15 mouse cellular contexts compared by ENCODE assay signal in genomic region chr13:109590048-109590447, GRCm38 (mm10).
"Had no signal": no experiment of that assay in that cellular context is flagged by ENCODE, and none has a peak within 500 bp of the region (broad histone marks: within the 10 kb centered on the region; RNA-seq: fewer than 3 reads in every experiment).

No protein-coding gene starts in this region.

- H3K4me2 ChIP-seq: neural tube, embryonic 15.5 days; stomach, embryonic 15.5 days had no signal

- H3K4me1 ChIP-seq: neural tube, embryonic 15.5 days; stomach, embryonic 15.5 days had no signal

- H3K9me3 ChIP-seq: neural tube, embryonic 15.5 days; stomach, embryonic 15.5 days had no signal

- H3K4me3 ChIP-seq: neural tube, embryonic 15.5 days; stomach, embryonic 15.5 days had no signal

- DNase-seq: retina, postnatal 1 day; right cerebral cortex, adult 18-20 months; right cerebral cortex, postnatal 14 days; right cerebral cortex, postnatal 25 days; right cerebral cortex, postnatal 4 days; spleen, adult 18-20 months; thymus, adult 18-20 months; thymus, adult 2 months; thymus, postnatal 14 days; thymus, postnatal 25 days; thymus, postnatal 36 days; thymus, postnatal 4 days had no signal

- H3K36me3 ChIP-seq: neural tube, embryonic 15.5 days; stomach, embryonic 15.5 days had no signal

- H3K27ac ChIP-seq: neural tube, embryonic 15.5 days; stomach, embryonic 15.5 days; stomach, postnatal 0 days had no signal

- H3K9ac ChIP-seq: neural tube, embryonic 15.5 days; stomach, embryonic 15.5 days had no signal

- H3K27me3 ChIP-seq: neural tube, embryonic 15.5 days; stomach, embryonic 15.5 days had no signal
